Mouse (Mus musculus) WW6 (cell line): Measurements from ENCODE around the gene Sytl2.

ENCODE experiments used
- DNase-seq: peaks from one replicate; pipeline ENCODE4 v3.0.0-alpha.2; 2013; ENCODE audit warnings: low read depth, low spot score

Gene Sytl2

DNA sequence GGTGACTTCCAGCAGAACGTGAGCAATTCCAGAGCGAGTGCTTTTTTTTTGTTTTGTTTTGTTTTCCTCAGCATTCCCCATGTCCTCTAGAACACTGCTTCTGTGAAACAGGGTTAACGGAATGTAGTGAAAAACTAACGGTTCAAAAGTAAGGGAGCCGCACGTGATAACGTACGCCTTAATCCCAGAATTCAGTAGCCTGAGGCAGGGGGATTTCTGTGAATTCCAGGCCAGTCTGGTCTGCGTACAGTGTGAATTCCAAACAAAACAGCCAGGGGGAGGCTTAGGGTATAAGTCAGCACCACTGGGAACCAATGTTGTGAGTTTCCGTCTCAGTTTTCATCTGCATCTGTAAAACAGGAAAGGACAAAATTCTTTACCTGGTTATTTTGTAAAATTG is 155.5 kb downstream of the Sytl2 start:
- no peak for DNase-seq
